Mouse (Mus musculus): ENCODE data around the gene Tsg101. TPM values are rescaled to one million over a fixed set of nuclear protein-coding genes. Genes with fewer than 3 reads are reported as not detected.

Tsg101 gene
- polyA plus RNA-seq, 1 experiment, result 123 TPM

GRCm38 (mm10) chr7:46846486-46847244 lies 73.1 kb downstream of the Tsg101 start:
- Histone ChIP-seq H3K4me1 (replicated peaks; ENCODE audit: control insufficient read depth, insufficient read depth, low read length) (peaks cover 14% of the 10 kb centered on the region), H3K27ac (ENCODE audit: control insufficient read depth, insufficient read depth, low read length) (peak overlapping the region; percentile 71), H3K27me3 (ENCODE audit: control insufficient read depth, insufficient read depth, low read length) (no peaks in the 10 kb centered on the region), H3K4me3 (ENCODE audit: control insufficient read depth, insufficient read depth, low read length) (peak overlapping the region; percentile 73), H3K36me3 (ENCODE audit: control insufficient read depth, insufficient read depth, low read length) (peaks cover 27% of the 10 kb centered on the region)
- WGBS, result under 1% methylated on average over 28 of the region's 28 CpGs
- peak; percentile 80 for DNase-seq
- peak; percentile 69; the same call in 1 of the 2 replicates for TF ChIP-seq CTCF (IDR thresholded peaks at IDR 0.05; ENCODE audit: borderline replicate concordance, control insufficient read depth, extremely low read depth, insufficient read depth, low read length, poor library complexity)
- no peak for TF ChIP-seq POLR2A (IDR thresholded peaks at IDR 0.05; ENCODE audit: control insufficient read depth, extremely low read depth, insufficient read depth, low read length, poor library complexity)

- DNase-seq, result peak; percentile 63
- Histone ChIP-seq H3K27me3 (ENCODE audit: control insufficient read depth, insufficient read depth, low read length) (no peaks in the 10 kb centered on the region), H3K4me1 (replicated peaks; ENCODE audit: control insufficient read depth, insufficient read depth, low read length) (peaks cover 14% of the 10 kb centered on the region), H3K27ac (ENCODE audit: control insufficient read depth, insufficient read depth, low read length) (peak overlapping the region; percentile 71), H3K36me3 (ENCODE audit: control insufficient read depth, insufficient read depth, low read length) (peaks cover 22% of the 10 kb centered on the region), H3K4me3 (ENCODE audit: control insufficient read depth, insufficient read depth, low read length) (peak overlapping the region; percentile 73)
- 0% methylated on average over 36 of the region's 36 CpGs for WGBS
- no peak for TF ChIP-seq CTCF (IDR thresholded peaks at IDR 0.05; ENCODE audit: borderline replicate concordance, control insufficient read depth, extremely low read depth, insufficient read depth, low read length, poor library complexity)
Observed at GRCm38 (mm10) chr7:46845978-46846485, 73.7 kb downstream of the Tsg101 start.

DNA sequence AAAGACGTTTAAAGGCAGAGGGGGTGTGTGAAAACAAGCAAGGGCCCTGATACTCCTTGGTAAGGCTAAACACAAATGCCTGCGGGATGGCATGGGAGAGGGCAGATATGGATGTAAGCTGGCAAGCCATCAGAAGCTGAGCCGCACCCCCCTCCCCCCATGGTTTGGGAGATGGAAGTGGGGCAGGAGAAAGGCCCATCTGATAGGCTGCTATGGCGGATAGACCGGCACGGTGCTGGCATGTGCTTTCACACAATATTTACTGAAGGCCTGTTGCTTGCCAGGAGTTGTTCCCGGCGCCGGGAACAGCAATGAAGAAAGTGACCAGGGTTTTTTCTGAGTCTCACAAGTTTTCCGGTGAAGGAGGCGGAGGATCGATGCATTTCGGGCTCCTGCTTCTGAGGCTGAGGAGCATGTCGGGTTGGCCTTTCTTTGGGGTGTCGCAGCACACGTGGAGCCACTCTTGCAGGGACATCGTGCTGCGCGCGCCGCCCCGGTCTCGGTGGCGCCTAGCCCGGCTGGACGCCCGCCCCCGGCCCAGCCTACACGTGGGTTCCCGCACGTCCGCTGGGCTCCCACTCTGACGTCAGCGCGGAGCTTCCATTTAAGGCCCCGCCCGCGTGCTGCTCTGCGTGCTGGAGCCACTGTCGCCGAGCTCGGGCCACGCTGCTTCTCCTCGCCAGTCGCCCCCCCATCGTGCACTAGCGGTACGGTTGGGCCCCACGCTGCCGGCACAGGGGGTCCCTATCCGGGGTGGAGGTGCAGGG lies 74.4 kb downstream of the Tsg101 start:
- TF ChIP-seq CTCF (IDR thresholded peaks at IDR 0.05; ENCODE audit: borderline replicate concordance, control insufficient read depth, extremely low read depth, insufficient read depth, low read length, poor library complexity), result no peak
- TF ChIP-seq POLR2A (IDR thresholded peaks at IDR 0.05; ENCODE audit: control insufficient read depth, extremely low read depth, insufficient read depth, low read length, poor library complexity), result peak; percentile 96
- Histone ChIP-seq H3K4me1 (replicated peaks; ENCODE audit: control insufficient read depth, insufficient read depth, low read length) (peaks cover 19% of the 10 kb centered on the region), H3K27me3 (ENCODE audit: control insufficient read depth, insufficient read depth, low read length) (no peaks in the 10 kb centered on the region), H3K27ac (ENCODE audit: control insufficient read depth, insufficient read depth, low read length) (peak overlapping the region; percentile 71), H3K4me3 (ENCODE audit: control insufficient read depth, insufficient read depth, low read length) (peak overlapping the region; percentile 73), H3K36me3 (ENCODE audit: control insufficient read depth, insufficient read depth, low read length) (peaks cover 16% of the 10 kb centered on the region)
- 1% methylated on average over 51 of the region's 51 CpGs for WGBS
- DNase-seq, result peak; percentile 92

DNA sequence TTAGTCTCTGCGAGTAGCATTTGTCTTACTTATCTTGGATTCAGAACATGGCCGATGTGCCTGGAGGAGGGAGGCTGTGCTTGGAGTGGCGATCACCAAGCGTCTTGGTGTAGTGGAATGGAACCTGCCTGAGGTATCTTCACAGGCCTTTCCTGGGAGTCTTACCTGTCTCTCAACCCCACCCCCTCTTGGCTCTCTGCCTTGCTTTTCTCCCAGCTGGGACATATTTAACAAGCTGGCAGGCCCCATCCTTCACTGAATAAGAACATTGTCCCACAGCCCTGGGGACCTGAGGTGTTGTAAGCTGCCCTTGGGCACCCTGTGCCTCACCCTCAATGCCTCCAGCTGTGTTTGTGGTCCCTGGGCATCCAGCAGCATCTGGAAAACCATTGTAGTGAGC lies 76.2 kb downstream of the Tsg101 start:
- TF ChIP-seq POLR2A (IDR thresholded peaks at IDR 0.05; ENCODE audit: control insufficient read depth, extremely low read depth, insufficient read depth, low read length, poor library complexity) (no peak), CTCF (IDR thresholded peaks at IDR 0.05; ENCODE audit: borderline replicate concordance, control insufficient read depth, extremely low read depth, insufficient read depth, low read length, poor library complexity) (no peak)
- no peaks in the 10 kb centered on the region for H3K27me3 ChIP-seq (ENCODE audit: control insufficient read depth, insufficient read depth, low read length)
- H3K36me3 ChIP-seq (ENCODE audit: control insufficient read depth, insufficient read depth, low read length), result no peaks in the 10 kb centered on the region; the same call in 1 of the 2 replicates
- peaks cover 33% of the 10 kb centered on the region for H3K4me1 ChIP-seq (replicated peaks; ENCODE audit: control insufficient read depth, insufficient read depth, low read length)
- WGBS, result 96% methylated on average over 4 of the region's 4 CpGs
- no peak for DNase-seq
- H3K27ac ChIP-seq (ENCODE audit: control insufficient read depth, insufficient read depth, low read length), result no peak overlapping the region
- H3K4me3 ChIP-seq (ENCODE audit: control insufficient read depth, insufficient read depth, low read length), result no peak overlapping the region

GRCm38 (mm10) chr7:46842278-46842677 lies 77.5 kb downstream of the Tsg101 start:
- no peak for DNase-seq
- Histone ChIP-seq H3K27ac (ENCODE audit: control insufficient read depth, insufficient read depth, low read length) (no peak overlapping the region), H3K36me3 (ENCODE audit: control insufficient read depth, insufficient read depth, low read length) (no peaks in the 10 kb centered on the region), H3K4me1 (replicated peaks; ENCODE audit: control insufficient read depth, insufficient read depth, low read length) (peaks cover 42% of the 10 kb centered on the region), H3K4me3 (ENCODE audit: control insufficient read depth, insufficient read depth, low read length) (no peak overlapping the region), H3K27me3 (ENCODE audit: control insufficient read depth, insufficient read depth, low read length) (no peaks in the 10 kb centered on the region)
- 79% methylated on average over 5 of the region's 5 CpGs for WGBS
- no peak for TF ChIP-seq CTCF (IDR thresholded peaks at IDR 0.05; ENCODE audit: borderline replicate concordance, control insufficient read depth, extremely low read depth, insufficient read depth, low read length, poor library complexity)
- TF ChIP-seq POLR2A (IDR thresholded peaks at IDR 0.05; ENCODE audit: control insufficient read depth, extremely low read depth, insufficient read depth, low read length, poor library complexity), result no peak

- no peaks in the 10 kb centered on the region for H3K36me3 ChIP-seq (ENCODE audit: control insufficient read depth, insufficient read depth, low read length)
- no peaks in the 10 kb centered on the region for H3K27me3 ChIP-seq (ENCODE audit: control insufficient read depth, insufficient read depth, low read length)
- no peak for DNase-seq
- peaks cover 36% of the 10 kb centered on the region for H3K4me1 ChIP-seq (replicated peaks; ENCODE audit: control insufficient read depth, insufficient read depth, low read length)
- H3K27ac ChIP-seq (ENCODE audit: control insufficient read depth, insufficient read depth, low read length), result no peak within 1 kb of the TSS
- TF ChIP-seq POLR2A (IDR thresholded peaks at IDR 0.05; ENCODE audit: control insufficient read depth, extremely low read depth, insufficient read depth, low read length, poor library complexity) (no peak), CTCF (IDR thresholded peaks at IDR 0.05; ENCODE audit: borderline replicate concordance, control insufficient read depth, extremely low read depth, insufficient read depth, low read length, poor library complexity) (no peak)
- 51% methylated on average over 6 of the region's 6 CpGs for WGBS
- H3K4me3 ChIP-seq (ENCODE audit: control insufficient read depth, insufficient read depth, low read length), result no peak within 1 kb of the TSS
Observed at GRCm38 (mm10) chr7:46840787-46841525, 78.8 kb downstream of the Tsg101 start, which contains the start of gene Ldha. Ldha (plus strand) TSS chr7:46841475.
